Mouse (Mus musculus) bone marrow, adult 2 months (tissue): ENCODE results near the gene Ly6g6d.

ENCODE experiments used
- CTCF ChIP-seq: fragments of 200-500 bp; IDR thresholded peaks from 2 replicates; pipeline ENCODE4 v1.5.1; 2011; ENCODE audit warnings: low read length, control low read depth; ENCODE audit not compliant: control insufficient read depth, insufficient read depth
- POLR2A ChIP-seq: fragments of 200-500 bp; IDR thresholded peaks from 2 replicates; pipeline ENCODE4 v1.6.1; 2011; ENCODE audit warnings: low read depth, mild to moderate bottlenecking, control low read depth, low read length, borderline replicate concordance; ENCODE audit not compliant: control insufficient read depth

GRCm38 (mm10) chr17:35023756-35024155 lies 54.1 kb downstream of the Ly6g6d start:
- TF ChIP-seq POLR2A (no peak), CTCF (no peak)
